Mouse (Mus musculus): ENCODE measurements around the gene Dusp1. TPM values are rescaled to one million over a fixed set of nuclear protein-coding genes. Genes with fewer than 3 reads are reported as not detected.

Gene Dusp1
- polyA plus RNA-seq, 1 experiment = 107 TPM

DNA sequence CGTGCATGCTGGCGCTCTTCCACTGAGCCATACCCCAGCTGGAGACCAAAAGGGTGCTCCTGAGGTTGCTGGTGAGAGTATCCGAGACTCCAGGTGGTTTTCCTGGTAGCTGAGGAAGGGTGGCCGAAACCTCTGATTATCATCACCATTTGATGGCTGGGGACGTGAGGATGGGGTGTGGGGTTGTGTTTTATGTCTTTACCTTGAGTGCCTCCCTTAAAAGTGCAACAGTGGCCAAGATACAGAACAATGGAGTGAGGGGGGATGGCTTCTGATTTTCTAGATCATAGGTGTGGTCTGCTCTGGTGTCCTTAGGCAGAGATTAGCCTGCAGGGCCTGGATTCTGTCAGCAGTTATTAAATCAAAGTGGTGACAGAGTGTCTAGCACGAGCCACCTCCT lies 17.5 kb upstream of the Dusp1 start:
- Histone ChIP-seq H3K4me1 (ENCODE audit: control insufficient read depth) (peaks cover 28% of the 10 kb centered on the region), H3K36me3 (ENCODE audit: control insufficient read depth) (peaks cover 14% of the 10 kb centered on the region; the same call in 1 of the 2 replicates), H3K4me3 (replicated peaks) (no peak overlapping the region), H3K27me3 (ENCODE audit: control insufficient read depth) (no peaks in the 10 kb centered on the region), H3K9me3 (ENCODE audit: control insufficient read depth, low read length) (no peaks in the 10 kb centered on the region)
- TF ChIP-seq TAL1 (IDR thresholded peaks at IDR 0.05; ENCODE audit: low read length) (no peak), GATA1 (IDR thresholded peaks at IDR 0.05; ENCODE audit: low read length) (no peak)

DNA sequence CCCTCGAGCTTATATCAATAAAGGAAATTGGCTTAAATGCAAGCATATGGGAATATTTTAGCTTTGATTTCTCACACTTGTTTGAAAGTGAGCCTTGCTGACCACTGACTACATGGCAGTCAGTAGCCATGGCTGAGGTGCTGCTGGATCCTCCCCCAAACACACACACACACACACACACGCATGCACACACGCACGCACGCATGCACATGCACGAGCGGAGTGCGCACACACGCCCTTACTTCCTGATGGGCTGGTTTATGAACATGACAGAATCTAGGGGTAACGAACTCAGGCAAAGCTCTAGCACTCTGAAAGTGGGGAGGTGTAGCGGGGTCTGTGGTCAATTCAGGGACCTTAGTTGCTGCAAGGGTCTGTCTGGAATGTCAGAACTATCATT lies 16.8 kb upstream of the Dusp1 start:
- Histone ChIP-seq H3K27me3 (ENCODE audit: control insufficient read depth) (no peaks in the 10 kb centered on the region), H3K4me1 (ENCODE audit: control insufficient read depth) (peaks cover 30% of the 10 kb centered on the region), H3K9me3 (ENCODE audit: control insufficient read depth, low read length) (no peaks in the 10 kb centered on the region), H3K4me3 (replicated peaks) (no peak overlapping the region), H3K36me3 (ENCODE audit: control insufficient read depth) (peaks cover 14% of the 10 kb centered on the region; the same call in 1 of the 2 replicates)
- TF ChIP-seq GATA1 (IDR thresholded peaks at IDR 0.05; ENCODE audit: low read length) (no peak), TAL1 (IDR thresholded peaks at IDR 0.05; ENCODE audit: low read length) (no peak)

DNA sequence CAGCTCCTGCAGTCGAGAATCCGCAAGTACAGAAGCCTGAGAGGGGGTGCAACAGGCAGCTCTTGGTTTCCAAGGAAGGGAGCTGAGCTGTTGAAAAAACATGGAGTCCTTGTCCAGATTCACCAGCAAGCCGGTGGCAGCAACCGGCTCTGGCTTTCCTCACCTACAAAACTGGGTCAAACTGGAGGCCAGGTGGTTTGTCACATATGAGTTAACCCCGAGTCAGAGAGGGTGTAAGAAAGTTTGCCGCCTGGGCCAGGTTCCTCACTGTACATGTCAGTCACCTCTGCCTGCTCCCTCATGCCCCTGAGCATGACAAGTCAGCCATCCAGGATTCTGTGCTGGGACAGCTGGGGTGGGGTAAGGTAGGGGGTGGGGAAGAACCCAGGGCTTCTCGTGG lies 16.2 kb upstream of the Dusp1 start:
- H3K36me3 ChIP-seq (ENCODE audit: control insufficient read depth) = peaks cover 14% of the 10 kb centered on the region; the same call in 1 of the 2 replicates

DNA sequence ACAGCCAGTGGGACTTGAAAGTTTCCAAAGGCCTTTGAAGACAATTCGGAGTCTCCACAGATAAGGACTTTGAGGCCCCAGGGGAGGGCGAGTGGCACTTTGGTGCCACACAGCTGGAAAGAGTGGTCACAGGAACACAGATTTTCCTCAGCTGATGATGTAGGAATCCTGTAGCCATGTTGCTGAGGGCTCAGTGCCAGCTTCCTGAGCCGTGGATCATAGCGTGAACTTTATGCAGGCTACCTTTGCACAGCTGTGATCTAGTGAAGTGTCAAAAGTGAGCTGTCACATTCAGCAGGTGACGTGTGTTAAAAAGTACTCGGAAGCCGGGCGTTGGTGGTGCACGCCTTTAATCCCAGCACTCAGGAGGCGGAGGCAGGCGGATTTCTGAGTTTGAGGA lies 15.4 kb upstream of the Dusp1 start:
- H3K4me1 ChIP-seq (ENCODE audit: control insufficient read depth) = peaks cover 28% of the 10 kb centered on the region
- H3K27me3 ChIP-seq (ENCODE audit: control insufficient read depth) = no peaks in the 10 kb centered on the region
- H3K36me3 ChIP-seq (ENCODE audit: control insufficient read depth) = peaks cover 14% of the 10 kb centered on the region; the same call in 1 of the 2 replicates
- TF ChIP-seq TAL1 (IDR thresholded peaks at IDR 0.05; ENCODE audit: low read length) (no peak), GATA1 (IDR thresholded peaks at IDR 0.05; ENCODE audit: low read length) (no peak)
- H3K4me3 ChIP-seq (replicated peaks) = no peak overlapping the region
- H3K9me3 ChIP-seq (ENCODE audit: control insufficient read depth, low read length) = no peaks in the 10 kb centered on the region

More for the DNA sequence above, 16.2 kb upstream of the Dusp1 start:
- peaks cover 28% of the 10 kb centered on the region for H3K4me1 ChIP-seq (ENCODE audit: control insufficient read depth)
- H3K9me3 ChIP-seq (ENCODE audit: control insufficient read depth, low read length) = no peaks in the 10 kb centered on the region
- H3K27me3 ChIP-seq (ENCODE audit: control insufficient read depth) = no peaks in the 10 kb centered on the region
- H3K4me3 ChIP-seq (replicated peaks) = no peak overlapping the region
- no peak for TF ChIP-seq TAL1 (IDR thresholded peaks at IDR 0.05; ENCODE audit: low read length)

DNA sequence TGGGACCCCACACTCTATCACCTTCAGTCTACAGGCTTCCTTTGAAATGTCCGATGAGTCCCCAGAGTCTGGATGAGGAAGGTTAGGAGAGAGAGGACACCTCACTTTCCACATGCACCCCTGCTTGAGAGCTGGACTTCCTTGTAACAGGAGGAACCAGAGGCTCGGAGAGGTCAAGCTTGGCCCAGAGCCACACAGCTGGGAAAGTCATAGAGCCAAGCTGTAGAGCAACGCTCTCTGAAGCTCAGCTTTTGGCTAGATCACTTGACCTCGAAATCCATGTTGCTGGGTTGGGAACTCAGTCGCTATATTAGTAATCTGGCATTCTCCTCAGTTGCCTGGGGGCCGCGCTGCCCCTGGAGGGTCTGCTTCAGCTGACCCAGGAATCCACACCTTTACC lies 14.9 kb upstream of the Dusp1 start:
- peaks cover 14% of the 10 kb centered on the region; the same call in 1 of the 2 replicates for H3K36me3 ChIP-seq (ENCODE audit: control insufficient read depth)
- H3K4me1 ChIP-seq (ENCODE audit: control insufficient read depth) = peaks cover 29% of the 10 kb centered on the region
- no peak for TF ChIP-seq GATA1 (IDR thresholded peaks at IDR 0.05; ENCODE audit: low read length)
- TF ChIP-seq TAL1 (IDR thresholded peaks at IDR 0.05; ENCODE audit: low read length) = no peak
- no peak overlapping the region for H3K4me3 ChIP-seq (replicated peaks)
- no peaks in the 10 kb centered on the region for H3K9me3 ChIP-seq (ENCODE audit: control insufficient read depth, low read length)
- no peaks in the 10 kb centered on the region for H3K27me3 ChIP-seq (ENCODE audit: control insufficient read depth)

DNA sequence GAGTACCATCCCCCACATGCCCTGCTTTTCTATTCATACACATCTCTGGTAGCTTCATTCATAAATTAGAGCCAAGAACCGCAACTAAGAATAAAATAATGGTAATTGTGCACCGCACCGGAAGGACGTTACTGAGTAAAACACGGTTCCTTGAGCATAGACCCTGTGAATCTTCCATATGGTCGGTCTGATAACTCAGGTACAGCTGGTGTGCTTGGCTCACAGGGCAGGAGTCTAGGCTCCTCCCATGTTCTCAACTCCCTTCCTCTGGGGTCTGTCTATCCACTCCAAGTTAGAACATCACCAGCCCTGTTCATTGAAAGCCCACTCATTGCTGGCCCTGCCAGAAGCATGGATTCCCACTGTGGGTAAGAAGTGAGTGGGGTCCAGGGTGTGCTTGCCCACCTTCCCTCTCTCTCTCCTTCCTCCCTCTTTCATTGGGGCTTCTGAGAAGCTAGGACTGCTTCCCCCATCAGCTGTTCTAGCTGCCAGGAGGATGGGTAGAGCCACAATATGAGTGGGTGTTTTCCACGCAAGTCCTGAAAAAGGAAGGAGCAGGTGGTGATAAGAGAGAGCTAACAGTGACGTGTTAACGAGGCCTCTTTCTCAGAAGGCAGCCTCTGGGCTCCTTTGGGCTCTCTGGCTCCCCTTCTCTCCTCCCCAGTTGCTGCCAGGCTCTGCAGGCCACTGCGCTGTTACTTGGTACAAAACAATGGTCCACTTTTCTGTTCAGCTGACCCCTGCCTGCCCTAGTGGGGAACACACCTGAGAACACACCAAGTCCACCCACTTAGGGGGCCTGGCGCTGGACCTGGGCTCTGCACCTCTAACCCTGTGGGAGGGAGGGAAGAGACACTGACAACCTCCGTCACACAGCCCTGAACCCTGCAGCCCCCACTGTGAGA lies 14.1 kb upstream of the Dusp1 start:
- Histone ChIP-seq H3K9me3 (ENCODE audit: control insufficient read depth, low read length) (no peaks in the 10 kb centered on the region), H3K4me1 (ENCODE audit: control insufficient read depth) (peaks cover 35% of the 10 kb centered on the region), H3K4me3 (replicated peaks) (no peak overlapping the region), H3K27me3 (ENCODE audit: control insufficient read depth) (no peaks in the 10 kb centered on the region), H3K36me3 (ENCODE audit: control insufficient read depth) (peaks cover 10% of the 10 kb centered on the region; the same call in 1 of the 2 replicates)
- TF ChIP-seq TAL1 (IDR thresholded peaks at IDR 0.05; ENCODE audit: low read length) (no peak), GATA1 (IDR thresholded peaks at IDR 0.05; ENCODE audit: low read length) (no peak)

DNA sequence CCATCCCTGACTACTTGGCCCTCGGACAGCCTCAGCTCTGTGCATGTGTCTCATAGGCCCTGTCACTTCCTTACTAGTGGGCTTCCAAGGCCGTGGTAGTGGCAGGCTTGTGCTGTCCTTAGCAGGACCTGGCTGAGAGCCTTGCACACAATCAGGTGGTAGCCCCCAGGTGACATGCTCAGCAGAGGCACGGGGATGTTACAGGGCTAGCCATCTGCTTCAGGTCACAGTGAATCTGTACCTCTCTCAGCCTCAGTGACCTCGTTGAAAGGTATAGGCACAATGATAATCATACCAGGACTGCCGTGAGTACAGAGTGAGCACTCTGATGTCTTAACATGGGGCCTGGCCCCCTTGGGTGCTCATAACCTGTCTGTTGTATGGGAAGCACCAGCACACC lies 12.8 kb upstream of the Dusp1 start:
- no peaks in the 10 kb centered on the region for H3K27me3 ChIP-seq (ENCODE audit: control insufficient read depth)
- H3K4me1 ChIP-seq (ENCODE audit: control insufficient read depth) = peaks cover 46% of the 10 kb centered on the region
- peaks cover 8% of the 10 kb centered on the region; the same call in 1 of the 2 replicates for H3K36me3 ChIP-seq (ENCODE audit: control insufficient read depth)
- TF ChIP-seq GATA1 (IDR thresholded peaks at IDR 0.05; ENCODE audit: low read length) = no peak
- TF ChIP-seq TAL1 (IDR thresholded peaks at IDR 0.05; ENCODE audit: low read length) = no peak
- H3K4me3 ChIP-seq (replicated peaks) = no peak overlapping the region
- no peaks in the 10 kb centered on the region for H3K9me3 ChIP-seq (ENCODE audit: control insufficient read depth, low read length)

DNA sequence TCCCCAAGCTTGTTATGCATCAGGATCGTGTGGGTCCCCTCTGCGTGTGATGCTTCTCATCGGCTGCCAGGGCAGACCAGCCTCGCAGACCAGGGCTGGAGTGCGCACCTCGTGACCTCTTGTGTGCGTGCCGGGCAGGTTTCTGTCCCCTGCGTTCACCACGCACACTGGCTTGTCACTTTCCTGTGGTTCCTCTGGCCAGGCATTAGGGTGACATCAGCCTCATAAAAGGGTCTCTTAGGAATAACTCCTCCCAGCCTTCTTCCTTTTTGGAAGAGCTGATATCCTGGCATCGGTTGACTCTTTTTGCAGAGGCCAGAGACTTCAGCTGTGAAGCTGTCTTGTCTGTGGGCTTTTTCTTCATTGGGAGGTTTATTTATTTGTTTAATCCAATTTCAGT lies 12.2 kb upstream of the Dusp1 start:
- TF ChIP-seq TAL1 (IDR thresholded peaks at IDR 0.05; ENCODE audit: low read length) (no peak), GATA1 (IDR thresholded peaks at IDR 0.05; ENCODE audit: low read length) (no peak)
- Histone ChIP-seq H3K4me3 (replicated peaks) (no peak overlapping the region), H3K4me1 (ENCODE audit: control insufficient read depth) (peaks cover 46% of the 10 kb centered on the region), H3K9me3 (ENCODE audit: control insufficient read depth, low read length) (no peaks in the 10 kb centered on the region), H3K36me3 (ENCODE audit: control insufficient read depth) (peaks cover 8% of the 10 kb centered on the region; the same call in 1 of the 2 replicates), H3K27me3 (ENCODE audit: control insufficient read depth) (no peaks in the 10 kb centered on the region)

DNA sequence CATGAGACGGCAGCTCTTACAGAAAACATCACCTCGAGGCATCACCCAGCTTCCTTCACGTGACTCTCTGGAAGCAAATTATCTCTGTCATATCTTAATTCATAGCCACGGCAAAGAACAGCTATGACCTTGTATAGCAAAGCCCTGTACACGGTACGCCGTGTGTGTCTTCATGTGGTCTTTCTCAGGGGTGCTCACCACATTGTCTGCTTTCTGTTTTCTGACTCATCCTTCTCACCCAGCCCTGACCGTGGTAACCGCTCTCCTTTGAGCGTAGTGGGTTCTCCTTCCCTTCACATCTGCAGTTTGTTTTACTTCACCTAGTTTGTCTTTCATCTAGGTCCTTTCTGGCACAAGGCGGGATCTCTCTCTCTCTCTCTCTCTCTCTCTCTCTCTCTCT lies 10.3 kb upstream of the Dusp1 start:
- H3K9me3 ChIP-seq (ENCODE audit: control insufficient read depth, low read length) = peaks cover 2% of the 10 kb centered on the region; the same call in 1 of the 2 replicates
- no peaks in the 10 kb centered on the region for H3K27me3 ChIP-seq (ENCODE audit: control insufficient read depth)
- H3K4me3 ChIP-seq (replicated peaks) = no peak overlapping the region
- peaks cover 46% of the 10 kb centered on the region for H3K4me1 ChIP-seq (ENCODE audit: control insufficient read depth)
- TF ChIP-seq TAL1 (IDR thresholded peaks at IDR 0.05; ENCODE audit: low read length) (no peak), GATA1 (IDR thresholded peaks at IDR 0.05; ENCODE audit: low read length) (no peak)
- H3K36me3 ChIP-seq (ENCODE audit: control insufficient read depth) = peaks cover 20% of the 10 kb centered on the region

Data from erythroblast, embryonic 14.5 days (primary cell).